Mouse (Mus musculus) CD4-positive helper T cell, adult 2 months (primary cell): ENCODE results near the gene Plcl2.

ENCODE experiments used
- DNase-seq: peaks from one replicate; pipeline ENCODE4 v3.0.0-alpha.2; 2012; ENCODE audit warnings: low read depth, missing footprints, low spot score

Plcl2 gene

GRCm38 (mm10) chr17:50733390-50733789 lies 224.2 kb downstream of the Plcl2 start:
- DNase-seq, result no peak

GRCm38 (mm10) chr17:50734781-50735180 lies 225.6 kb downstream of the Plcl2 start:
- no peak for DNase-seq

GRCm38 (mm10) chr17:50735382-50735954 lies 226.3 kb downstream of the Plcl2 start:
- no peak for DNase-seq

GRCm38 (mm10) chr17:50735955-50736533 lies 226.8 kb downstream of the Plcl2 start:
- no peak for DNase-seq

- no peak for DNase-seq
Measured at GRCm38 (mm10) chr17:50737068-50737467, 227.9 kb downstream of the Plcl2 start.
